Mouse (Mus musculus): ENCODE measurements around the gene Smyd3.

DNA sequence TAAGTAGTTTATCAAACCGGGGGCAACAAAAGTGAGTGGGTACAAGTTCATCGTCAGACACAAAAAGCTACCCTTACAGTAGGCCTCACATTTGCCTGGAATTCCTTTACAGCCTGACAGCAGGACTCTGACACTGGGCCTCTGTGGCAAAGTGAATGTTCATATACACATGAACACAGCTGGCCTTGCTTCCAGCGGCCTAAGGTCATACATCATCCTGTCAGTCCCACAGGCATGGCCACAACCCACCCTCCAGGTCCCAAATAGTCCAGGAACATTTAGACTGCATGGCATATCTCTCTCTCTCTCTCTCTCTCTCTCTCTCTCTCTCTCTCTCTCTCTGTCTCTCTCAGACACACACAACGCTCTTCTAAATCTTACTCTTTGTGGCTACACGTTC lies 208.4 kb downstream of the Smyd3 start:
- TF ChIP-seq CTCF (IDR thresholded peaks at IDR 0.05; ENCODE audit: extremely low read depth, insufficient read depth, low read length) = no peak
- TF ChIP-seq POLR2A (IDR thresholded peaks at IDR 0.05; ENCODE audit: extremely low read depth, insufficient read depth, low read length) = no peak
